Mouse (Mus musculus) megakaryocyte, embryonic 14.5 days (primary cell): ENCODE measurements around the gene Anks1b. TPM values are rescaled to one million over a fixed set of nuclear protein-coding genes. Genes with fewer than 3 reads are reported as not detected.

ENCODE experiments used
- H3K27me3 ChIP-seq: replicated peaks from 2 replicates; pipeline ENCODE3; 2012; ENCODE audit warnings: inconsistent platforms
- H3K36me3 ChIP-seq: replicated peaks from 2 replicates; pipeline ENCODE3; 2012; ENCODE audit warnings: low read length, inconsistent platforms, mixed read lengths
- H3K4me1 ChIP-seq: 2 replicates; pipeline ENCODE4 v1.6.1; 2012; ENCODE audit warnings: inconsistent platforms
- H3K4me3 ChIP-seq: replicated peaks from 2 replicates; pipeline ENCODE3; 2012; ENCODE audit warnings: moderate library complexity, mild to moderate bottlenecking, inconsistent platforms
- H3K9me3 ChIP-seq: 2 replicates; pipeline ENCODE4 v1.6.1; 2012; ENCODE audit warnings: inconsistent platforms
- FLI1 ChIP-seq: IDR thresholded peaks from 2 replicates; pipeline ENCODE4 v1.6.1; 2012; ENCODE audit warnings: low read length, inconsistent platforms, mixed read lengths
- GATA1 ChIP-seq: IDR thresholded peaks from 3 replicates; pipeline ENCODE4 v1.6.1; 2012; ENCODE audit warnings: mixed read lengths, low read length, inconsistent platforms, borderline replicate concordance
- polyA plus RNA-seq: library from polyadenylated mRNA; stranded (reverse); fragments of >175 nt; gene quantifications from 2 replicates; pipeline ENCODE4 v1.2.3, GENCODE M21; 2012; ENCODE audit warnings: low replicate concordance; ENCODE audit not compliant: insufficient read depth

Gene Anks1b
- polyA plus RNA-seq, 1 experiment: not detected

DNA sequence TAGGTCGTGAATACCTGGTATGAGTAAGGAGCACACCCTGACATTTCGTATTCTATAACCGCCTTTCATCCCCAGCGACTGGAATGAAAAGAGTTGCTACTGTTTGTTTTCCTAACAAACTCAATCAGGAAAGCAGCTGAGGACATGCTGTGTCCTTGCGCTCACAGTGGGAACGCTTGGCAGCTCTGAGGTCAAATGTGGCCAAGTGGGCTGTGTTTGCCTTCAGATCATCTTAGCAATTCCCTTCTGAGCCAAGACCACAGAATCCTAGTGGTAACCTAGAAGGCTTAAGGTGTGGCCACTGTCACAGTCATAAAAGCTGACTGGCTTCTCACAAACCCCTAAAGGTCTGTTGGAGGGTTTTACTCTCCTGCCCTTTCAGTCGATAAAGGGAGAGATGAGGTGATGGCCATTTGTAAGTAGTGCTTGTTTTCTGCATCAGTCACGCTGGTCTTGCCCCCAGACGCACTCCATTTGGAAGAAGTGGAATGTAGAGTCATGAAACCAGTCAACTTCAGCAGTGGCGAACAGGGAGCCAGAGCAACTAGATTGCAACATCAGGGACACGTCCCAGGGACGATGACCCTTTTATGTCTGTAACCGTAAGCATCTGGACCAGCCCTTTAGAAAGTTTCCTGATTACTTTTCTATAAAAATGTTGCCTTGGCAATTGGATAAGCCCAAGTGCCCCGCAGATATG, 1068.8 kb downstream of the Anks1b start:
- peaks cover 5% of the 10 kb centered on the region; the same call in 1 of the 2 replicates for H3K9me3 ChIP-seq
- TF ChIP-seq FLI1 (no peak), GATA1 (no peak)
- no peak overlapping the region for H3K4me3 ChIP-seq
- no peaks in the 10 kb centered on the region for H3K4me1 ChIP-seq
- H3K36me3 ChIP-seq: no peaks in the 10 kb centered on the region
- H3K27me3 ChIP-seq: no peaks in the 10 kb centered on the region

GRCm38 (mm10) chr10:90947043-90947442, 1073.7 kb downstream of the Anks1b start:
- no peak for TF ChIP-seq FLI1
- no peak for TF ChIP-seq GATA1
- no peak overlapping the region for H3K4me3 ChIP-seq
- no peaks in the 10 kb centered on the region for H3K36me3 ChIP-seq
- peaks cover 3% of the 10 kb centered on the region; the same call in 1 of the 2 replicates for H3K9me3 ChIP-seq
- H3K27me3 ChIP-seq: no peaks in the 10 kb centered on the region
- H3K4me1 ChIP-seq: no peaks in the 10 kb centered on the region

DNA sequence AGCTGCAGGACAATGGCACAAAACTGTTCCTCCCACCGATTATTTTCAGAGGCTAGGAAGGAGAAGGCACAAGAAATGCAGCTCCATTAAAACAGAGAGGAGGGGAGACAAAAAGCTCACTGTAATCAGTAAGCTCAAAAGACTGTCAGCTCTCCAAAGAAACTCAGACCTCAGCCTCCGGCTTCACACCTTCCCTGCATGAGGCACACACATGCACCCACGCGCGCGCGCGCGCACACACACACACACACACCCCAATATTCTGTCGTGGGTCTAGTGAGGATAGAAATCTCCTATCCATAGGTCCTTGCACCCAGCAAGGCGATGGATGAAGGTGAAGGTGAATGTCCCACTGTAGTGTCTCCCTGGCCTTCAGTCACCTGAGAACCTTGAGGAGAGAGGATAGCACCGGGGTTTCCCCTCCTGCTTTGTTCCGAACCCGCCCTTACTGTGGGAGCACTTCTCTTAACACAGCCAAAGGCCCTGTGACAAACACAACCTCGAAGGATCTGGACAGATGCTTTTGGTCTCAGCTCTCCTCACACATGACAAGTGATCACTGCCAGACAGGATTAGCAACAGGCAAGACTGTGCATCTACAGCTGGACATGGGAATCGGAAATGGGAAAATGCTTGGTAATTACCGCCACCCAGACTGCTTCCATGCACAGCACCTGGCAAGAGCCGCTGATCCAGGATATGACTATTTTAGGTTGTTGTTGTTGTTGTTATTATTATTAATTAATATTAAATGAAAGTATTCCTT, 1074.5 kb downstream of the Anks1b start:
- Histone ChIP-seq H3K36me3 (no peaks in the 10 kb centered on the region), H3K9me3 (no peaks in the 10 kb centered on the region), H3K27me3 (no peaks in the 10 kb centered on the region), H3K4me1 (no peaks in the 10 kb centered on the region), H3K4me3 (no peak overlapping the region)
- TF ChIP-seq FLI1 (no peak), GATA1 (no peak)

- no peaks in the 10 kb centered on the region for H3K36me3 ChIP-seq
- H3K27me3 ChIP-seq: no peaks in the 10 kb centered on the region
- H3K9me3 ChIP-seq: no peaks in the 10 kb centered on the region
- no peaks in the 10 kb centered on the region for H3K4me1 ChIP-seq
- TF ChIP-seq GATA1 (no peak), FLI1 (no peak)
- H3K4me3 ChIP-seq: no peak overlapping the region
These were observed 1079.9 kb downstream of the Anks1b start for GRCm38 (mm10) chr10:90953103-90953709.

DNA sequence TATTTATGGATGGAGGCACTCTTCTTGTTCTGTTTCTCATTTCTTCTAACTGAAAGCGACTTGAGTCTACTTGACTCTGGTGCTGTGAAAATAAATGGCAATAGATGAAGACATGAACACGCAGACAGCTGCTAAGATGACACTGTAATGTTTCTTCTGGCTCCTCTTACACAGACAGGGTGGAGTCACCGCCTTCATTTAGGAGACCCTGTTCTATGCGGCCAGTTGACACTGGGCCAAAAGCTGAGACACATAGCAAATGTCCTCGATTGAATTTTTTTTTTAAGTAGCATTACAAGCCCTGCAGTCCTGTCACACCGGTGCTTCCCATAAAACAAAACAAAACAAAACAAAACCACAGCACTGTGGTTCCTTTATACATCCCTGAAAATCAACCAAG, 1080.5 kb downstream of the Anks1b start:
- Histone ChIP-seq H3K4me3 (no peak overlapping the region), H3K9me3 (no peaks in the 10 kb centered on the region), H3K4me1 (no peaks in the 10 kb centered on the region), H3K36me3 (no peaks in the 10 kb centered on the region), H3K27me3 (no peaks in the 10 kb centered on the region)
- TF ChIP-seq FLI1 (no peak), GATA1 (no peak)

GRCm38 (mm10) chr10:90960374-90960773, 1087.1 kb downstream of the Anks1b start:
- Histone ChIP-seq H3K4me1 (no peaks in the 10 kb centered on the region; the same call in 1 of the 2 replicates), H3K4me3 (no peak overlapping the region), H3K27me3 (peaks cover 10% of the 10 kb centered on the region), H3K9me3 (no peaks in the 10 kb centered on the region), H3K36me3 (no peaks in the 10 kb centered on the region)
- TF ChIP-seq FLI1: no peak
- no peak for TF ChIP-seq GATA1

GRCm38 (mm10) chr10:90964511-90964910, 1091.2 kb downstream of the Anks1b start:
- Histone ChIP-seq H3K4me1 (peaks cover 7% of the 10 kb centered on the region), H3K36me3 (no peaks in the 10 kb centered on the region), H3K9me3 (0 out of 2 replicates have a peak, but pooled peaks cover 6% of the 10 kb centered on the region), H3K4me3 (no peak overlapping the region), H3K27me3 (peaks cover 50% of the 10 kb centered on the region)
- TF ChIP-seq FLI1: no peak
- no peak for TF ChIP-seq GATA1

DNA sequence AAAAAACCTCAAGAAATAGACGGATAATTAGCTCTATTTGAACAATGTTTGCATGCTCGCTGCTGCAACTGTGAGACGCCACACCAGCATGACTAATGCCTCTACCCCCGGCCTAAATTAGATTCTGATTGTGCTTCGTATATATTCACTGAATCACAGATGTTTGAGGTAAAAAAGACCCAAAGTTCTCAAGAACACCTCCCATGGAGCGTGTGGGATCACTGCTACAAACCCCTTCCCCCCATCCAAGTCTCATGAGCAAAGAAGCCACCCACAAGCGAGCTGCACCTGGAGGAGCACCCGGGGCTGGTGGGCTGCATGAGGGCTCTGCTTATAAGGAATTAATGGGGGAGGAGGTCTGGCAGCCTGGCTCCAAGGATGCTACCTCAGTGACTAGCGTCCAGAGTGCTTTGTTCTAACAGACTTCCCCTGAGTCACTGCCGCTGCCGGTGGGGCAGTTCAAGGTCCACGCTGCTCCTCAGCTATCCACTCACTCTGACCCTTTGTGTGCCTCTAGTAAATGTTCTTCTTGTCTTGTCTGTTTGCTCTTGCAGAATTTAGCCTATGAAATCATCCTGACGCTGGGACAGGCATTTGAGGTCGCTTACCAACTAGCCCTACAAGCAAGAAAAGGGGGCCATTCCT, 1092.5 kb downstream of the Anks1b start:
- no peaks in the 10 kb centered on the region for H3K36me3 ChIP-seq
- 0 out of 2 replicates have a peak, but pooled peaks cover 6% of the 10 kb centered on the region for H3K9me3 ChIP-seq
- H3K4me1 ChIP-seq: peaks cover 15% of the 10 kb centered on the region
- no peak overlapping the region for H3K4me3 ChIP-seq
- no peak for TF ChIP-seq GATA1
- TF ChIP-seq FLI1: no peak
- H3K27me3 ChIP-seq: peaks cover 60% of the 10 kb centered on the region

DNA sequence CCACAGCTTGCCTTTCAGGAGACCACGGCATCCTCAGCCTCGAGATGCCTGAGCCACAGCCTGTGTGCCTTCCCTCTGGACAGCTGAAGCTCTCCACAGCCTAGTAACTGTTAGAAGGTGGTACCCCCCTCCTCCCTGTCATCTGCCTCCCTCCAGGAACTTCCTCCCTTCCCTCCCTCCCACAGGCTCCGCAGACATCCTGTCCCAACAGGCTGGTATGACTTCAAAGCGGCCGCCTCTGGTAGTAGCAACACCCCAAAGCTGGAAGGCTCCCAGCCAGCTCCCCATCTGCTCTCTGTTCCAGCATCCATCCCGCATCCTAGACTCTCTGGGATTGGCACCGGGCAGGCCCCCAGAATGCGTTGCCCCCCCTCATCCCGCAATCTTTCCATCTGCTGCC, 1093.5 kb downstream of the Anks1b start:
- Histone ChIP-seq H3K4me1 (peaks cover 15% of the 10 kb centered on the region), H3K27me3 (peaks cover 60% of the 10 kb centered on the region), H3K9me3 (0 out of 2 replicates have a peak, but pooled peaks cover 6% of the 10 kb centered on the region), H3K36me3 (no peaks in the 10 kb centered on the region), H3K4me3 (no peak overlapping the region)
- no peak for TF ChIP-seq GATA1
- TF ChIP-seq FLI1: no peak

GRCm38 (mm10) chr10:90968247-90968646, 1094.9 kb downstream of the Anks1b start:
- Histone ChIP-seq H3K27me3 (peaks cover 63% of the 10 kb centered on the region), H3K4me3 (no peak overlapping the region), H3K9me3 (0 out of 2 replicates have a peak, but pooled peaks cover 6% of the 10 kb centered on the region), H3K36me3 (no peaks in the 10 kb centered on the region), H3K4me1 (peaks cover 15% of the 10 kb centered on the region)
- TF ChIP-seq GATA1: no peak
- no peak for TF ChIP-seq FLI1
